Mouse (Mus musculus) adrenal gland, adult 2 months (tissue): ENCODE data around the gene Mroh8. TPM values are rescaled to one million over a fixed set of nuclear protein-coding genes. Genes with fewer than 3 reads are reported as not detected.
"Not testable (repeated sequence)": the region's sequence is repeated elsewhere in the genome, so short reads cannot be mapped to it uniquely, and the experiment has no call there.

Source experiments
- DNase-seq: peaks from one replicate; pipeline ENCODE4 v3.0.0; 2021
- polyA plus RNA-seq: library from polyadenylated mRNA; depleted of rRNA; stranded (reverse); fragments of >200 nt; gene quantifications from 2 replicates; pipeline ENCODE4 v1.2.3, GENCODE M21; 2012
- total RNA-seq, 2 experiments: library from RNA; stranded (reverse); gene quantifications; 2 replicates each; pipeline ENCODE4 v1.2.3; 2021

Gene Mroh8
- total and polyA plus RNA-seq, 3 experiments, result 0.26 to 0.48 (median 0.37) TPM

GRCm38 (mm10) chr2:157288996-157289395 is 9.6 kb upstream of the Mroh8 start:
- no peak for DNase-seq

- DNase-seq, result peak; percentile 23
These were observed 8.2 kb upstream of the Mroh8 start for GRCm38 (mm10) chr2:157287542-157287941.

- no peak for DNase-seq
These were observed 4.0 kb upstream of the Mroh8 start for GRCm38 (mm10) chr2:157283321-157283720.

DNA sequence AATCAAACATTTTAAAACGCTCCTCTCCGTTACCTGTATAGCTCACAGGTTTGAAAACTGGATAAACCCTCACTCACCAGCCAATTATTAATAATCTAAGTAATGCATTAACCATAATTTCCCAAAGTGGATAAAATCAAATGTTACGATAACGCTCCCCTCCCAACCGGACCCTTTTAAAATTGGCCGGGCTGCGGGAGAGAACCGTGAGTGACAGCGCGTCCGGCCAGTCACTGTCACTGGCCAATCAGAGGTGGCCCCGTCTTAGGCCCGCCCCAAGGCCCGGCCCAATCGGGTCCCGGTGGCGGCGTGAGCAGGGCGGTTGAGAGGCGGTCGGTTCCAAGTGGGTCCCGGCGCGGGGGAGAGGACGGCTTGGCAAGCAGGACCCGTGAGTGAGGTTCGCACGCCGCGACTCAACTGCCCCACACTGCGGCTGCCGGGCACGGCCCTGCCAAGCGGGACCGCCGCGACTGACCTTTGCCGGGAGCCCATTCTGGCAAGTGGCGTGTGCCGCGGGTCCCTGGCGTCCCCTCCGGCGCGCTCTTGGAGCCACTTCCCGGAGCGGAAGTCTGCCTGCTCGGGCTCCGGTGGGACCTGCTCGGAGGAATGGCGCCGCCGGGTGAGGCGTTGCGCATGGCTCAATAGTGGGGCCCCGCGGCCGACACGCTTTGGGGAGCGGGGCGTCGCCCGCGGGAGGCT is 483 bp downstream of the Mroh8 start, which contains the start of gene Rpn2:
Gene Rpn2, plus strand, starts transcription at position 301 of the 699 bp plus-strand sequence.
- DNase-seq, result peak; percentile 98

- no peak for DNase-seq
These were observed 15.5 kb downstream of the Mroh8 start for GRCm38 (mm10) chr2:157263832-157264231.

DNA sequence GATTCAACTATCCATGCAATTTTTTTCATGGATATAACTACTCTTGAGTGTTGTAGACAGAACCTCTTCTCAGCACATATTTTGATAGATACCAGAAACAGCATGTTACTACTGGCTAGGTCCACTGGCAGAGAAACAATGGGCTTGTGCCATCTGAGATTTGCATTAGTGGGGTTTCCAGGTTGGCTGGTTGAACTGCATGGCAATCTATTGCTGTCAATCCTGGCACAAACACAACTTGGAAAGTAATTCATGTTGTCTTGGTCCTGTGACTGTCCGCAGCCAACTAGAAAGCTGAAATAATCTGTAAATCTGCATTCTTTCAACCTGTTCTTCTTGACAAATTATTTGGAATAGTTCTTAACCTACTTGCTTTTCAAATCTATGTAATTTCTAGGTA is 16.2 kb downstream of the Mroh8 start:
- DNase-seq, result no peak

DNA sequence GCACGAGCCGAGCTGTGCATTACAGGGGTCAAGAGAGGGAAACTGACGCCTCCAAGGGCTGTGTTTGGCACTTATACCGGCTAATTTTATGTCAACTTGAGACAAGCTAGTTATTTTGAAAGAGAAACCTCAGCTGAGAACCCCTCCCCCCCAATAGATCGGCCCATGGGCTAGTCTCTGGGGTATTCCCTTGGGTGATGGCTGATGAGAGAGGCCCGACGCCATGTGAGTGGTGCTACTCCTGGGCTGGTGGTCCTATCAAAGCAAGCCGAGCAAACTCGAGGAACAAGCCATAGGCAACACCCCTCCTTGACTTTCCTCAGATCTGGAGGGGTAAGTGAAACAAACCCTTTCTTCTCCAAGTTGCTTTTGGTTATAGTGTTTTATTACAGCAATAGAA is 16.8 kb downstream of the Mroh8 start:
- DNase-seq, result no peak

GRCm38 (mm10) chr2:157261930-157262329 is 17.4 kb downstream of the Mroh8 start:
- DNase-seq, result no peak

DNA sequence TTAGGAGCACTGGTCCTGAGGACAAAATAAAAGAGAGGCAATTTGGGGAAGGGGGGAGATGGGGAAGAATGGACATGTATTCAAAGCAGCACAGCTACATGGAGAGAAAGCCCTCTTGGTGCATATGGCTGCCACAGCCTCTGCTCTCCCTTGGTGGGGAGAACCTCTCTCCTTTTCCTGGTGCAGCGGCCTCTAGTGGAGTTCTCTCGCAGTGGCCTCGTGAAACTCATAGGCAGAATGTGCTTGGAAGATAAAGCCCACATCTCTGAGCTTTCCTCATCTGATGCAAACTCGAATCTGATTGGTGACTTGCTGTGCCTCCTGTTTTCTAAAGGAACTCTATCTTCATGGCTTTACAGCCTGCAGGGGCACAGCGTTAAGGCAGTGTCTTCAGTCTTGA is 19.6 kb downstream of the Mroh8 start:
- DNase-seq, result peak; percentile 67

DNA sequence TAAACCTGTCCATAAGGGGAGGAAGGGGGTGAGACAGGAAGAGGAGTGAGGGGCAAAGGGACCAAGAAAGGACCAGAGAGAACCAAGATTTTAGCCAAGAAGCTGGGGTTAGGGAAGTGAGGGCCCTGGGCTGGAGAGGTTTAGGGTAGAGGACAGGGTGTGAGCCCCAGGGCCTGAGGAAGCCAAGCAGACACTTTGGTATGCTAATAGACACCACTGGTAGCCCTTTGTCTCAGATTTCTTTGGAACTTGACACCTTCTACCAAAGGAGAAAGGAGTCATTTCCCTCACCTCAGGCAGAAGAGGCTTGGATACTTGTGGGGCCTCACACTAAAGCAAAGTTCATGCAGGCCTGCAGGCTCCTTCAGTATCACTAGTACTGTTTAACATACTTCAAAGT is 31.2 kb downstream of the Mroh8 start:
- no peak for DNase-seq

DNA sequence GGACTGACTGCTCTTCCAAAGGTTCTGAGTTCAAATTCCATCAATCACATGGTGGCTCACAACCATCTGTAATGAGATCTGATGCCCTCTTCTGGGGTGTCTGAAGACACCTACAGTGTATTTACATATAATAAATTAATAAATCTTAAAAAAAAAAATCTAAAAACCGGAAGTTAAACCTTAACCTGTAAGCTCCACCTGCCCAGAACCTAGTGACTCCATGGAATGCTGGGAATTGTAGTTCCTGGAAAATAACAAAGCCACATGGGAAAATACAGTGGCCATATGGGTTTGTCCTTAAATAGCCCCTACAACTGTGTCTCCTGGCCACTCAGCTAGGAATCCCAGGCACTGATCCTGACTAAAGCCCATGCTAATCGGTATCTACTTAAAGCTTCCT is 33.7 kb downstream of the Mroh8 start:
- DNase-seq, result no peak

GRCm38 (mm10) chr2:157245001-157245400 is 34.3 kb downstream of the Mroh8 start:
- DNase-seq, result peak; percentile 43

DNA sequence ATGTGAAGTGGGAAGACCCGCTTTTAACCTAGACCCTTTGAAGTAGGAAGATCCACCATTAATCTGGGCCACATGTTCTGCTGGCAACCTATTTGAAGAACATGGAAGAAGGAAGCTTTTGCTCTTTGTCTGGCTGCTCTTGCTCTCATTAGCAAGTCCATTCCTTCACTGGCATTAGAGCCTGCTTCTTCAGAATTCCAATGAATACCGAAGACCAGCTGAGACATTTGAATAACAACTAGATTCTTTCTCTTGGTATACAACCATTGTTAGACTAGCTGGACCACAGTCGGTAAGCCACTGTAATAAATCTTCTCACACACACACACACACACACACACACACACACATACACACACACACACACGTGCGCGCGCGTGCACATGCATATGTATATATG is 43.4 kb downstream of the Mroh8 start:
- no peak for DNase-seq

DNA sequence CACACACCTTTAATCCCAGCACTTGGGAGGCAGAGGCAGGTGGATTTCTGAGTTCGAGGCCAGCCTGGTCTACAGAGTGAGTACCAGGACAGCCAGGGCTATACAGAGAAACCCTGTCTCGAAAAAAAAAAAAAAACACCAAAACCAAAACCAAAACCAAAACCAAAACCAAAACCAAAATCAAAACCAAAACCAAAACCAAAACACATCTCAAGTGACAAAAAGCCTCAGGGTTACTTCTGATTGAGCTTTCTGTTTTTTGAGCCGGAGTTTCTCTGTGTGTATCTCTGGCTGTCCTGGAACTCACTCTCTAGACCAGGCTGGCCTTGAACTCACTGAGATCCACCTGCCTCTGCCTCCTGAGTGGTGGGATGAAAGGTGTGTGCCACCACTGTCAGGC is 57.4 kb downstream of the Mroh8 start:
- DNase-seq, result not testable (repeated sequence)

DNA sequence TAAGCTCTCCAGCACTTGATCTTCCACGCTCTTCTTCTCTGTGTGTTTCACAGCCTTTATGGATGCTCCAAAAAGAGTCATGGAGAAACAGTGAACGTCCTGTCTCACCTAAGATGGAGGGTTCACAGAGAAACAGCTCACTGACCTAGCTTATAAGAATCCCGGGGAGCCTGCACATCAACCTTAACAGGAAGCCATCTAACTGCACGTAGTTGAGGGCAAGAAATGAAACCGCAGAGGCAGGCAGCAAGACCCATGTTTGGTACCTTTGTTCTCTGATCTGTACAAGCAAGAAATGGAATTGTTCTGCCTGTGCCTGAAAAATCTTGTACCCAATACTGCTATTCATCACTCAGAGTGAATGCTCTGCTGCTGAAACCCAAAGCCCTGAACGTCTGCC is 59.2 kb downstream of the Mroh8 start:
- no peak for DNase-seq

DNA sequence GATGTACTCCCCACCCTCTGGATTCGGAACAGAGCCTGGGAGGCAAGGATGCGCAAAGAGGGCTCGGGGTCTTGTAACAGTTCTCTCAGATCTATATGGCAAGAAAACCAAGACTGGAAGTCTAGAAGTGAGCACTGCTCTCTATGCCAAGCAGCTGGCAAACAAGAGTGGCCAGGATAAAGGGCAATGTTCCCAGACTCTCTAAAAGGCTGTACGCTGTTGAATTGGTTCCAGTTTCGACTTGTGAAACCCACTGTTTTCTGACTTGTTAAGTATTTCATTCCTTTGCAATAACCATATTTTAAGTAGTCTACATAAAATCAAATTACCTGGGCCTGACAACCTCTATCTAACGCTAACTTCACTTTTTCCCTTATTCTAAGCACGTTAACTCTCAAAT is 67.6 kb downstream of the Mroh8 start:
- no peak for DNase-seq

DNA sequence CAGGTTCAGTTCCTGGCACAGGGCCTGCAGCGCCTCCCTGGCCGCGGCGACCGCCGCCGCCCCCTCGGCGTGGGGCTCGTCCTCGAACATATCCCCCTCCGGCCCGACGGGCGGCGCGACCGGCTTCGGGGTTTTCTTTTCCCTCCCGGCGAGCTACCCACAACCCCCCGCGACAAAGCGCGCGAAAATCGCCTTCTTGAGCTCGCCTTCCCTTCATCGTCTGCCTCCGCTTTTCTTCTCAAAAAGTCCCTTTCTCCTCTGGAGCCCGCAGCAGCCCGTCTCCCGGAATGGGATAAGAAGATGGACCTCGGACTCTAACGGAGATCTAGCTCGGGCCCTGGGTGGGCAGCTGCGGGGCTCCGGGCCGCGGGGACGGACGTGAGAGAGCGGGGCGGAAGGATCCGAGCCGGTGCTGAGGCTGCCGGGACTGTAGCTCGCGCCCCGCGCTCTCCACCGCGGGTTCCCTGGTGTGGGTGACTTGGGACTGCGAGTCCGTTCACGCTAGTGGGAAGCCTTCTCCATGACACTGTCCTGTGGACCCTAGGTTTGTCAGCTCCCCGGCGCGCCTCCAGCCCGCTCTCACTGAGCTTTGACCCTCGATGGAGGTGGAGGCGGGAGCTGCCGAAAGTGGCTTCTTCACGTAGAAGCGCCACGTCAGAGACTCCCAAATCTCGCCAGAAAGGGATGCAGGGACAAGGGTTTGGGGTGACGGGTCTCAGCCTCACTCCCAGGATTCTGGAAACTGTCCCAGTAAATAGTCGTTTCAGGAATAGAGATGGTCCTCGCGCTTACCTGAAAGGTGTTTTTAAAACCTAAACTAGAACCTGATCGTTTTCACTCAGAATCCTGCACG is 74.8 kb downstream of the Mroh8 start, which contains the start of gene Rbl1:
Gene Rbl1, minus strand, starts transcription at position 169 of the 853 bp plus-strand sequence.
- DNase-seq, result peak; percentile 92

DNA sequence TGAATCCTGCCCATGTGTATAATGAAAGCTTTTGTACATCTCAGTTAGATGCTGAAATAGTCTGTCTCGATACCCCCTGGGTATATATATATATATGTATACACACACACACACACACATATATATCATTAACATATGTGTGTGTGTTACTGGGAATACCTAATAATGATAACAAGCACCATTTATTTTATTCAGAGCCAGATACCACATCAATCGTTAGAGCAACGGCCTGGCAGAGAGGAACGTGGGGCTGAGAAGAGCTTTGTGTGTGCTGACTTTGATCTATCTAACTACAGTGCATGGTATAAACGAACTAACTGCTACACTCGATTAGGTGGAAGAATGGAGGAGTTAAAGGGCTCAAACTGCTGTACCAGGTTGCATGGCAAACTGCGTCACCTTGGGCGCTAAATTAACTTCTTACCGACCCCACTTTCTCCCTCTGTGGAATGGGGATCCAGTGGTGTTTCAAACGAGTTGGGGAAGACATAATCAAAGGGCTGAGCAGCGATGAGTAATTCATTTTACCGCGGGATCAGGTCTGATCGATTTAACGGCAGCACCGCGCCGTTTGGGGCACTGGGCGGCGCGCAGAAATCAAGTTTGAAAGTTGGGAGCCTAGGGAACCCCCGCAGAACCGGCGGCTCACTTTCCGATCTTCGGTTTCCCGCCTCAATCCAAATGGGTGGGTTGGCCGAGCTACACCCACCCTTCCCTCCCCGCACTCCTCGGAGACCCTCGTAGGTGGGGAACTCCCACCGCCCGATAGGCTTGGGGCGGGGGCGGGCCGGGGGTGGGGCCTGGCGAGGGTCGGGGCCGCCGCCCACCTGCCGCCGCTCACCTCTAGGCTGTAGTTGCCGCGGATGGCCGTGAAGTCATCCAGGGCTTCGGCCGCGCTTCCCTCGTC is 75.6 kb downstream of the Mroh8 start:
- no peak for DNase-seq

- no peak for DNase-seq
These were observed 76.3 kb downstream of the Mroh8 start for GRCm38 (mm10) chr2:157203026-157203425.

- no peak for DNase-seq
These were observed 77.0 kb downstream of the Mroh8 start for GRCm38 (mm10) chr2:157202361-157202760.

- DNase-seq, result peak; percentile 30
These were observed 78.1 kb downstream of the Mroh8 start for GRCm38 (mm10) chr2:157201081-157201830.
